Mouse (Mus musculus): ENCODE results near the gene Eci1.

- TF ChIP-seq POLR2A (IDR thresholded peaks at IDR 0.05; ENCODE audit: borderline replicate concordance, extremely low read depth, insufficient read depth, insufficient read length, poor library complexity, severe bottlenecking) (no peak), CTCF (IDR thresholded peaks at IDR 0.05; ENCODE audit: borderline replicate concordance, extremely low read depth, insufficient read depth, insufficient read length) (no peak)
Measured at GRCm38 (mm10) chr17:24443409-24443808, 17.0 kb downstream of the Eci1 start.
